Mouse (Mus musculus): Measurements from ENCODE around the gene Vstm5. TPM values are rescaled to one million over a fixed set of nuclear protein-coding genes. Genes with fewer than 3 reads are reported as not detected.

Vstm5 gene
- polyA plus RNA-seq, 1 experiment from 2014 or later = 2.0 TPM

DNA sequence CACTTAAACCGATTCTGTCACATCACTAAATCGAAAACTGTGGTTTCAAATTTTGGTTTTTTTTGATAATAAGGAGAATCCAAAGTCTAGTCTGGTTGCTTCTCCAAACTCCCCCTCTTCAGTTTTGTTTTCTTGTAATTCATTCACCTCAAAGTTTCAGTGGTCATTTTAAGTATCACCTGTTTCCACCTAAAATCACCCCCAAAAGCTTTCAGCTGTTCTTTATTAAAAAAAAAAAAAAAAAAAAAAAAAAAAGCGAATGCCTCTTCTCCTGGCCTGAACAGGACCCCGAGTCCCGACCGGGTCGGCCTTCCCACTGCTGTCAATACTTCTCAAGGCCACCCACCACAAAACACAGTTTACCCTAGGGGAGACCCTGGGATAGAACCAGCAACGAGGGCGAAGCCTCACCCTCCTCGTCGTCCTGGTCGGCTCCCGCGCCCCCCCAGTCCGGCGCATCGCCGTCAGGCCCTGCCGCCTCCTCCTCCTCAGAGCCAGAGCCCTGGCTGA is 40.3 kb downstream of the Vstm5 start:
- peaks cover 15% of the 10 kb centered on the region for H3K4me1 ChIP-seq (ENCODE audit: control insufficient read depth, insufficient read depth, low read length)
- 9% methylated on average over 19 of the region's 19 CpGs for WGBS
- ATAC-seq (ENCODE audit: low FRiP score) = no peak

GRCm38 (mm10) chr9:15279649-15280490 is 41.0 kb downstream of the Vstm5 start, which contains the start of gene Med17:
Gene Med17, minus strand, starts transcription at chr9:15279931.
- DNase-seq (ENCODE audit: low spot score, missing footprints) (peak; percentile 99), ATAC-seq (ENCODE audit: low FRiP score) (peak; percentile 97)
- WGBS = 1% methylated on average over 57 of the region's 57 CpGs
- Histone ChIP-seq H3K27me3 (ENCODE audit: control insufficient read depth, insufficient read depth, low read length) (no peaks in the 10 kb centered on the region), H3K9ac (ENCODE audit: low read length) (peak within 1 kb of the TSS; percentile 97), H3K4me3 (ENCODE audit: low read depth, low read length) (peak within 1 kb of the TSS; percentile 77), H3K36me3 (ENCODE audit: control insufficient read depth, insufficient read depth, low read length) (peaks cover 4% of the 10 kb centered on the region; the same call in 1 of the 2 replicates), H3K4me1 (ENCODE audit: control insufficient read depth, insufficient read depth, low read length) (peaks cover 15% of the 10 kb centered on the region), H3K4me2 (peak within 1 kb of the TSS; percentile 79), H3K27ac (ENCODE audit: low read depth, low read length) (peak within 1 kb of the TSS; percentile 78), H3K9me3 (ENCODE audit: control insufficient read depth, low read length) (no peaks in the 10 kb centered on the region)

More for the DNA sequence above, 40.3 kb downstream of the Vstm5 start:
- H3K27ac ChIP-seq (ENCODE audit: low read depth, low read length) = peak overlapping the region; percentile 78
- peaks cover 4% of the 10 kb centered on the region; the same call in 1 of the 2 replicates for H3K36me3 ChIP-seq (ENCODE audit: control insufficient read depth, insufficient read depth, low read length)
- no peak for DNase-seq (ENCODE audit: low spot score, missing footprints)
- H3K4me2 ChIP-seq = peak overlapping the region; percentile 79
- H3K4me3 ChIP-seq (ENCODE audit: low read depth, low read length) = peak overlapping the region; percentile 77
- H3K27me3 ChIP-seq (ENCODE audit: control insufficient read depth, insufficient read depth, low read length) = no peaks in the 10 kb centered on the region
- H3K9me3 ChIP-seq (ENCODE audit: control insufficient read depth, low read length) = no peaks in the 10 kb centered on the region
- H3K9ac ChIP-seq (ENCODE audit: low read length) = peak overlapping the region; percentile 97

DNA sequence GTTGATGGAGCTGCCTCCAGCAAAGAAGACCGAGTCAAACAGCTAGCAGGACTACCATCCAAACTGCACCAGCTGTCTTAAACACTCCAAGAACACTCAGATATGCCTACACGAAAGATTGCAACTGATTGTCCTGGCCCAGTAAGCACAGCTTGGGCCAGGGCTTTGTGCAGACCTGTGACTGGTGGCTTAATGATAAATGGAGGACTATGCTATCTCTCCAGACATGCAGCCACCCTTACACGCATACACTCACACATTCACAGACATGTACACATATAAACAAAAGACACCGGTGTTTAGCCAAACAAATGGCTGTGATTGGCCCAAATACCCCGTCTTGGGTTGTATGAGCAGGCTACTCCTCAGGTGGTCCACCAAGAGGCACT is 41.6 kb downstream of the Vstm5 start:
- WGBS = 56% methylated on average over 5 of the region's 5 CpGs
- Histone ChIP-seq H3K27ac (ENCODE audit: low read depth, low read length) (no peak overlapping the region), H3K36me3 (ENCODE audit: control insufficient read depth, insufficient read depth, low read length) (peaks cover 1% of the 10 kb centered on the region; the same call in 1 of the 2 replicates), H3K4me3 (ENCODE audit: low read depth, low read length) (peak overlapping the region; percentile 77), H3K4me1 (ENCODE audit: control insufficient read depth, insufficient read depth, low read length) (peaks cover 15% of the 10 kb centered on the region), H3K4me2 (peak overlapping the region; percentile 79), H3K27me3 (ENCODE audit: control insufficient read depth, insufficient read depth, low read length) (no peaks in the 10 kb centered on the region), H3K9ac (ENCODE audit: low read length) (peak overlapping the region; percentile 97), H3K9me3 (ENCODE audit: control insufficient read depth, low read length) (no peaks in the 10 kb centered on the region)
- DNase-seq (ENCODE audit: low spot score, missing footprints) = no peak
- peak; percentile 26 for ATAC-seq (ENCODE audit: low FRiP score)

- no peak overlapping the region for H3K9ac ChIP-seq (ENCODE audit: low read length)
- H3K4me2 ChIP-seq = no peak overlapping the region
- H3K4me1 ChIP-seq (ENCODE audit: control insufficient read depth, insufficient read depth, low read length) = peaks cover 5% of the 10 kb centered on the region
- H3K4me3 ChIP-seq (ENCODE audit: low read depth, low read length) = no peak overlapping the region
- no peak for DNase-seq (ENCODE audit: low spot score, missing footprints)
- no peak for ATAC-seq (ENCODE audit: low FRiP score)
- H3K9me3 ChIP-seq (ENCODE audit: control insufficient read depth, low read length) = no peaks in the 10 kb centered on the region
- 66% methylated on average over 3 of the region's 3 CpGs for WGBS
- H3K27me3 ChIP-seq (ENCODE audit: control insufficient read depth, insufficient read depth, low read length) = no peaks in the 10 kb centered on the region
- H3K36me3 ChIP-seq (ENCODE audit: control insufficient read depth, insufficient read depth, low read length) = no peaks in the 10 kb centered on the region
- H3K27ac ChIP-seq (ENCODE audit: low read depth, low read length) = no peak overlapping the region
These were observed 46.6 kb downstream of the Vstm5 start for GRCm38 (mm10) chr9:15285443-15285842.

DNA sequence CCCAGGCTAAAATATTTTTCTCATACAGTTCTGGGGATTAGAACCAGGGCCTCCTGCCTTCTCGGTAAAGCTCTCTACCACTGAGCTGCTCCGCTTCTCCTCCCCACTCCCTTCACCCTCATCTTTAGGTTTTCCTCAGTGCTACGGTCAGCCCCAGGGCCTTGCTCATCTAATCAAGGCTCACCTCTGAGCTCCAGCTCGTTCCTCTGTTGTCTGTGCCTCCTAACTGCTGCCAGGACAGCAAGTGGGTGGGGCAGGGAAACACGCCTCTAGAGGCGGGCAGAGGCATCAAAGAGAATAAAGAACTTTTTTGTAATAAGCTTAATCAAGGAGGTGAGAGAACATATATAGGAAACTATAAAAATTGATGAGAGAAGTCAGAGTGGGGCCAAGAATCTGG is 49.0 kb downstream of the Vstm5 start:
- Histone ChIP-seq H3K27ac (ENCODE audit: low read depth, low read length) (no peak overlapping the region), H3K4me3 (ENCODE audit: low read depth, low read length) (no peak overlapping the region), H3K9ac (ENCODE audit: low read length) (no peak overlapping the region), H3K4me2 (no peak overlapping the region), H3K36me3 (ENCODE audit: control insufficient read depth, insufficient read depth, low read length) (no peaks in the 10 kb centered on the region), H3K27me3 (ENCODE audit: control insufficient read depth, insufficient read depth, low read length) (no peaks in the 10 kb centered on the region), H3K4me1 (ENCODE audit: control insufficient read depth, insufficient read depth, low read length) (no peaks in the 10 kb centered on the region), H3K9me3 (ENCODE audit: control insufficient read depth, low read length) (no peaks in the 10 kb centered on the region)
- ATAC-seq (ENCODE audit: low FRiP score) (no peak), DNase-seq (ENCODE audit: low spot score, missing footprints) (no peak)
- WGBS = 49% methylated on average over 6 of the region's 6 CpGs

DNA sequence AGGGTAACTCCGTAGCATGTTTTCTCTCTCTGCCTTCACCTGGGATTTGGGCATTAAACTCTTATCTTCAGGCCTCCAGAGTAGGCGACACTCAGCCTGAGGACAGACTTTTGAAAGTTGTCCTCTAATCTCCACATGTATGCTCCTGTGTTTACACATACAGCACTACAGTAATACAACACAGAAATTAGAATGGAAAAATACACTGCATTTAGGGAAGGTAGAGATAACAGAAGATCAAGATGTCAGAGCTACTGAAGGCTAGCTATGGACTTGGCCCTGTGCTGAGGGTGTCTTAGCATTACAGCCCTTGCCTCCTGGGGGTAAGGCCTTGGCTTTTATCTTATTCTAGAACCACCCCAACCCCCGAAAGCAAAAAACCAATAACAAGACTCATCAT is 49.6 kb downstream of the Vstm5 start:
- 84% methylated on average over 3 of the region's 3 CpGs for WGBS
- Histone ChIP-seq H3K4me3 (ENCODE audit: low read depth, low read length) (no peak overlapping the region), H3K27me3 (ENCODE audit: control insufficient read depth, insufficient read depth, low read length) (no peaks in the 10 kb centered on the region), H3K9me3 (ENCODE audit: control insufficient read depth, low read length) (no peaks in the 10 kb centered on the region), H3K9ac (ENCODE audit: low read length) (no peak overlapping the region), H3K4me1 (ENCODE audit: control insufficient read depth, insufficient read depth, low read length) (no peaks in the 10 kb centered on the region), H3K4me2 (no peak overlapping the region), H3K27ac (ENCODE audit: low read depth, low read length) (no peak overlapping the region), H3K36me3 (ENCODE audit: control insufficient read depth, insufficient read depth, low read length) (no peaks in the 10 kb centered on the region)
- no peak for ATAC-seq (ENCODE audit: low FRiP score)
- no peak for DNase-seq (ENCODE audit: low spot score, missing footprints)

DNA sequence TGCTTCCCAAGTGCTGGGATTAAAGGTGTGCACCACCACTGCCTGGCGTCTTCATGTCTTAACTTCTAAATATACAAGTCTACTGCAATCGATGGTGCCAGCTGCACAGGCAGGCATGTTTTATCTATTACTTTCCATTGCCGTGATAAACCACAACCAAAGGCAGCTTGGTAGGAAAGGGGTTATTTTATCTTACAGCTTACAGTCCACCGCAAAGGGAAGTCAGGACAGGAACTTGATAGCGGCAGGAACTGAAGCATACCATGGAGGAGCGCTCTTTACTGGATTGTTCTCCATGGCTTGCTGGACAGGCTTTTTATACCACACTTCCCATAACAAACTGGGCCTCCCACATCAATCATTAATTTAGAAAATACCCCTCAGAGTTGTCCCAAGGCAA is 50.4 kb downstream of the Vstm5 start:
- Histone ChIP-seq H3K4me1 (ENCODE audit: control insufficient read depth, insufficient read depth, low read length) (no peaks in the 10 kb centered on the region), H3K36me3 (ENCODE audit: control insufficient read depth, insufficient read depth, low read length) (no peaks in the 10 kb centered on the region), H3K9me3 (ENCODE audit: control insufficient read depth, low read length) (no peaks in the 10 kb centered on the region), H3K4me3 (ENCODE audit: low read depth, low read length) (no peak overlapping the region), H3K9ac (ENCODE audit: low read length) (no peak overlapping the region), H3K27ac (ENCODE audit: low read depth, low read length) (no peak overlapping the region), H3K27me3 (ENCODE audit: control insufficient read depth, insufficient read depth, low read length) (no peaks in the 10 kb centered on the region), H3K4me2 (no peak overlapping the region)
- WGBS = 88% methylated on average over 6 of the region's 6 CpGs
- ATAC-seq (ENCODE audit: low FRiP score) = no peak
- DNase-seq (ENCODE audit: low spot score, missing footprints) = no peak

DNA sequence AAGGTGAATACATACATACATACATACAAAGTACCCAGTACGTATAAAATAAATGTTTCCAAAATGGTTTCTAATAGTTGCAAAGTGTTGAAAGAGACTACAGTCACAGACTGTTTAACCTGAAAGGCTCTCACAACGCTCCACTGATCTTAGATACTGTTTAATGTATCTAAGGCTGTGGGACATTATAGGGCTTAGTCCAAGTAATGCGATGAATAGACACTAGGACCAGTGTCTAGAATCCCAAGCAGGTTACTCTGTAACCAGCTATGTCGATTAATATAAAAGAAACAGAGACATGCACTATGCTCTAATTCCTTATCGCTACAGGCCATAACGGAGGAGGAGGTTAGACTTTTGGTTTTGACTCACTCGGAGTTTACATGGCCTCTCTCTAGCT is 58.3 kb downstream of the Vstm5 start:
- no peaks in the 10 kb centered on the region for H3K36me3 ChIP-seq (ENCODE audit: control insufficient read depth, insufficient read depth, low read length)
- no peaks in the 10 kb centered on the region for H3K9me3 ChIP-seq (ENCODE audit: control insufficient read depth, low read length)
- H3K27ac ChIP-seq (ENCODE audit: low read depth, low read length) = no peak overlapping the region
- no peaks in the 10 kb centered on the region for H3K4me1 ChIP-seq (ENCODE audit: control insufficient read depth, insufficient read depth, low read length)
- no peak for ATAC-seq (ENCODE audit: low FRiP score)
- no peaks in the 10 kb centered on the region for H3K27me3 ChIP-seq (ENCODE audit: control insufficient read depth, insufficient read depth, low read length)
- H3K4me3 ChIP-seq (ENCODE audit: low read depth, low read length) = no peak overlapping the region
- H3K4me2 ChIP-seq = no peak overlapping the region
- 87% methylated on average over 7 of the region's 7 CpGs for WGBS
- H3K9ac ChIP-seq (ENCODE audit: low read length) = no peak overlapping the region
- DNase-seq (ENCODE audit: low spot score, missing footprints) = no peak

DNA sequence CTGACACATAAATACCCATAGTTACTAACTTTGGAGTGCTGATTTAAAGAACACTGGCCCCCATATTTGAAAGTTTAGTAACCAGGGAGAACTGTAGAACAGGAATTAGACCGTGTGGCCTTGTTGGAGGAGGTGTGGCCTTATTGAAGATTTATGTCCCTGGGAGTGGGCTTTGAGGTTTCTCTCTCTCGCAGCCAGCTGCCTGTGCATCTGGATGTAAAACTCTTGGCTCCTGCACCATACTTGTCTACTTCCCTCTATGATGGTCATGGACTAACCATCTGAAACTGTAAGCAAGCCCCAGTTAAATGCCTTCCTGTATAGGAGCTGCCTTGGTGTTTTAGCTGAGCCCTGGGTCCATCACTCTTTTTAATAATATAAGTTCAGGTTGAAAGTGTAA is 59.6 kb downstream of the Vstm5 start:
- no peaks in the 10 kb centered on the region for H3K36me3 ChIP-seq (ENCODE audit: control insufficient read depth, insufficient read depth, low read length)
- H3K27me3 ChIP-seq (ENCODE audit: control insufficient read depth, insufficient read depth, low read length) = no peaks in the 10 kb centered on the region
- ATAC-seq (ENCODE audit: low FRiP score) = no peak
- no peak overlapping the region for H3K27ac ChIP-seq (ENCODE audit: low read depth, low read length)
- no peak overlapping the region for H3K4me2 ChIP-seq
- H3K9me3 ChIP-seq (ENCODE audit: control insufficient read depth, low read length) = no peaks in the 10 kb centered on the region
- H3K4me3 ChIP-seq (ENCODE audit: low read depth, low read length) = no peak overlapping the region
- 80% methylated on average over 2 of the region's 2 CpGs for WGBS
- H3K9ac ChIP-seq (ENCODE audit: low read length) = no peak overlapping the region
- H3K4me1 ChIP-seq (ENCODE audit: control insufficient read depth, insufficient read depth, low read length) = no peaks in the 10 kb centered on the region
- DNase-seq (ENCODE audit: low spot score, missing footprints) = no peak
